Mouse (Mus musculus) lung, postnatal 0 days (tissue): ENCODE data around the gene Kif26a. TPM values are rescaled to one million over a fixed set of nuclear protein-coding genes. Genes with fewer than 3 reads are reported as not detected.

ENCODE experiments used
- ATAC-seq: fragments of 200-750 bp; cut with Nextera tagmentation; 2 replicates; pipeline ENCODE4 v1.8.0; 2017; ENCODE audit warnings: moderate library complexity
- DNase-seq: peaks from one replicate; pipeline ENCODE4 v3.0.0-alpha.2; 2016; ENCODE audit warnings: low spot score
- H3K27ac ChIP-seq: fragments of 300-500 bp; sonication (generic); 2 replicates; pipeline ENCODE4 v1.5.1; 2014; ENCODE audit warnings: antibody characterized with exemption, mild to moderate bottlenecking, low read length, mixed read lengths
- H3K27me3 ChIP-seq: fragments of 300-500 bp; sonication (generic); replicated peaks from 2 replicates; pipeline ENCODE4 v1.6.1; 2014; ENCODE audit warnings: low read length, mixed read lengths; ENCODE audit not compliant: insufficient read depth
- H3K36me3 ChIP-seq: fragments of 300-500 bp; sonication (generic); 2 replicates; pipeline ENCODE4 v1.6.1; 2014; ENCODE audit warnings: low read length, mixed read lengths; ENCODE audit not compliant: insufficient read depth
- H3K4me1 ChIP-seq: fragments of 300-500 bp; sonication (generic); 2 replicates; pipeline ENCODE4 v1.6.1; 2014; ENCODE audit warnings: antibody characterized with exemption, low read depth, low read length, mixed read lengths; ENCODE audit not compliant: insufficient read depth
- H3K4me2 ChIP-seq: fragments of 300-500 bp; sonication (generic); replicated peaks from 2 replicates; pipeline ENCODE4 v1.6.1; 2014; ENCODE audit warnings: low read depth, mild to moderate bottlenecking, low read length, moderate library complexity, mixed read lengths
- H3K4me3 ChIP-seq: fragments of 300-500 bp; sonication (generic); 2 replicates; pipeline ENCODE4 v1.5.1; 2014; ENCODE audit warnings: low read depth, low read length
- H3K9ac ChIP-seq: fragments of 300-500 bp; sonication (generic); replicated peaks from 2 replicates; pipeline ENCODE4 v1.6.1; 2014; ENCODE audit warnings: low read depth, mild to moderate bottlenecking
- H3K9me3 ChIP-seq: fragments of 300-500 bp; sonication (generic); 2 replicates; pipeline ENCODE4 v1.6.1; 2016; ENCODE audit warnings: low read length, mixed read lengths
- CTCF ChIP-seq: IDR thresholded peaks from 2 replicates; pipeline ENCODE4 v1.5.1; 2016; ENCODE audit warnings: antibody characterized with exemption, mild to moderate bottlenecking
- EP300 ChIP-seq: IDR thresholded peaks from 2 replicates; pipeline ENCODE4 v1.6.1; 2016; ENCODE audit warnings: antibody characterized with exemption, mild to moderate bottlenecking, control low read depth
- WGBS: fragments of 180-500 bp; shearing (Covaris S2); extraction: QIAGEN DNeasy Blood & Tissue Kit; methylation state at CpG from one replicate; pipeline ENCODE4 v1.1.7; 2014; 5-methylcytosine and 5-hydroxymethylcytosine counted together
- polyA plus RNA-seq: library from polyadenylated mRNA; unstranded; fragments of >200 nt; fragmentation: Nextera tagmentation; extraction: Ambion mirVana; gene quantifications from 2 replicates; pipeline ENCODE4 v1.2.1, GENCODE M21; 2015

Gene Kif26a
- polyA plus RNA-seq, 1 experiment from 2014 or later = 2.9 TPM

- Histone ChIP-seq H3K4me1 (0 out of 2 replicates have a peak, but pooled peaks cover 2% of the 10 kb centered on the region), H3K4me2 (no peak overlapping the region), H3K36me3 (no peaks in the 10 kb centered on the region), H3K9me3 (no peaks in the 10 kb centered on the region), H3K27me3 (no peaks in the 10 kb centered on the region), H3K4me3 (no peak overlapping the region), H3K9ac (no peak overlapping the region), H3K27ac (no peak overlapping the region)
- no peak for ATAC-seq
- TF ChIP-seq EP300 (no peak), CTCF (no peak)
- 40% methylated on average over 7 of the region's 7 CpGs for WGBS
- DNase-seq = no peak
Observed at GRCm38 (mm10) chr12:112181921-112182608, 36.1 kb downstream of the Kif26a start.

GRCm38 (mm10) chr12:112182609-112182955, 36.6 kb downstream of the Kif26a start:
- Histone ChIP-seq H3K9me3 (no peaks in the 10 kb centered on the region), H3K27ac (no peak overlapping the region), H3K9ac (no peak overlapping the region), H3K4me1 (0 out of 2 replicates have a peak, but pooled peaks cover 2% of the 10 kb centered on the region), H3K4me2 (no peak overlapping the region), H3K4me3 (no peak overlapping the region), H3K36me3 (no peaks in the 10 kb centered on the region), H3K27me3 (no peaks in the 10 kb centered on the region)
- ATAC-seq = no peak
- no peak for TF ChIP-seq EP300
- TF ChIP-seq CTCF = no peak
- WGBS = 49% methylated on average over 7 of the region's 7 CpGs
- DNase-seq = no peak

GRCm38 (mm10) chr12:112183675-112184074, 37.7 kb downstream of the Kif26a start:
- no peaks in the 10 kb centered on the region for H3K9me3 ChIP-seq
- 61% methylated on average over 6 of the region's 6 CpGs for WGBS
- H3K27ac ChIP-seq = peak overlapping the region; percentile 78
- H3K4me3 ChIP-seq = no peak overlapping the region
- H3K4me1 ChIP-seq = 0 out of 2 replicates have a peak, but pooled peaks cover 2% of the 10 kb centered on the region
- no peak overlapping the region for H3K9ac ChIP-seq
- ATAC-seq (no peak), DNase-seq (no peak)
- no peaks in the 10 kb centered on the region for H3K27me3 ChIP-seq
- H3K36me3 ChIP-seq = no peaks in the 10 kb centered on the region
- no peak for TF ChIP-seq CTCF
- no peak for TF ChIP-seq EP300
- no peak overlapping the region for H3K4me2 ChIP-seq

- peak overlapping the region; percentile 78 for H3K27ac ChIP-seq
- no peak overlapping the region for H3K4me3 ChIP-seq
- H3K9ac ChIP-seq = no peak overlapping the region
- H3K9me3 ChIP-seq = no peaks in the 10 kb centered on the region
- peak; percentile 80 for DNase-seq
- peak; percentile 90 for ATAC-seq
- H3K36me3 ChIP-seq = no peaks in the 10 kb centered on the region
- 0 out of 2 replicates have a peak, but pooled peaks cover 2% of the 10 kb centered on the region for H3K4me1 ChIP-seq
- TF ChIP-seq CTCF (peak; percentile 59), EP300 (no peak; the same call in 1 of the 2 replicates)
- no peaks in the 10 kb centered on the region for H3K27me3 ChIP-seq
- no peak overlapping the region for H3K4me2 ChIP-seq
- WGBS = 38% methylated on average over 3 of the region's 3 CpGs
Observed at GRCm38 (mm10) chr12:112184390-112184789, 38.4 kb downstream of the Kif26a start.

- Histone ChIP-seq H3K27ac (no peak overlapping the region), H3K9me3 (no peaks in the 10 kb centered on the region), H3K4me2 (no peak overlapping the region), H3K27me3 (no peaks in the 10 kb centered on the region), H3K4me3 (no peak overlapping the region), H3K4me1 (0 out of 2 replicates have a peak, but pooled peaks cover 2% of the 10 kb centered on the region), H3K36me3 (no peaks in the 10 kb centered on the region), H3K9ac (no peak overlapping the region)
- WGBS = 68% methylated on average over 6 of the region's 6 CpGs
- DNase-seq = no peak
- ATAC-seq = no peak
- TF ChIP-seq EP300 (no peak), CTCF (no peak)
Observed at GRCm38 (mm10) chr12:112186899-112187298, 40.9 kb downstream of the Kif26a start.

- no peak overlapping the region for H3K4me2 ChIP-seq
- TF ChIP-seq CTCF (no peak), EP300 (no peak)
- ATAC-seq (no peak), DNase-seq (no peak)
- WGBS = 28% methylated on average over 6 of the region's 6 CpGs
- no peak overlapping the region for H3K9ac ChIP-seq
- H3K4me3 ChIP-seq = no peak overlapping the region
- no peaks in the 10 kb centered on the region for H3K36me3 ChIP-seq
- no peaks in the 10 kb centered on the region for H3K9me3 ChIP-seq
- no peaks in the 10 kb centered on the region for H3K4me1 ChIP-seq
- H3K27ac ChIP-seq = no peak overlapping the region
- no peaks in the 10 kb centered on the region for H3K27me3 ChIP-seq
Observed at GRCm38 (mm10) chr12:112191753-112192152, 45.7 kb downstream of the Kif26a start.
